Mouse (Mus musculus) left cerebral cortex, adult 11 months (tissue): ENCODE results near the gene Frmd4b.
A peak's percentile ranks its signal among the peaks of the same experiment; 100 is the strongest.

Experiments
- DNase-seq: peaks from one replicate; pipeline ENCODE4 v3.0.0; 2022; ENCODE audit warnings: low spot score

The Frmd4b gene

GRCm38 (mm10) chr6:97617266-97617743, at the start of gene Frmd4b:
Gene Frmd4b (minus strand): TSS chr6:97617541.
- DNase-seq, result peak; percentile 42

GRCm38 (mm10) chr6:97666417-97666816, 49.1 kb upstream of the Frmd4b start:
- no peak for DNase-seq

GRCm38 (mm10) chr6:97658921-97659320, 41.6 kb upstream of the Frmd4b start:
- DNase-seq, result no peak

- no peak for DNase-seq
Observed at GRCm38 (mm10) chr6:97655986-97656385, 38.6 kb upstream of the Frmd4b start.

GRCm38 (mm10) chr6:97647501-97647900, 30.2 kb upstream of the Frmd4b start:
- DNase-seq, result no peak

- no peak for DNase-seq
Observed at GRCm38 (mm10) chr6:97623330-97623729, 6.0 kb upstream of the Frmd4b start.

GRCm38 (mm10) chr6:97622236-97622635, 4.9 kb upstream of the Frmd4b start:
- no peak for DNase-seq

- DNase-seq, result no peak
Observed at GRCm38 (mm10) chr6:97617774-97618173, 433 bp upstream of the Frmd4b start.

GRCm38 (mm10) chr6:97616658-97617265, 579 bp downstream of the Frmd4b start:
- DNase-seq, result peak; percentile 12

- no peak for DNase-seq
Observed at GRCm38 (mm10) chr6:97615901-97616461, 1.4 kb downstream of the Frmd4b start.

- DNase-seq, result no peak
Observed at GRCm38 (mm10) chr6:97614179-97614578, 3.2 kb downstream of the Frmd4b start.

- DNase-seq, result no peak
Observed at GRCm38 (mm10) chr6:97612861-97613260, 4.5 kb downstream of the Frmd4b start.

GRCm38 (mm10) chr6:97610051-97610450, 7.3 kb downstream of the Frmd4b start:
- no peak for DNase-seq

GRCm38 (mm10) chr6:97607646-97608045, 9.7 kb downstream of the Frmd4b start:
- DNase-seq, result no peak

GRCm38 (mm10) chr6:97595218-97595617, 22.1 kb downstream of the Frmd4b start:
- DNase-seq, result no peak

- DNase-seq, result no peak
Observed at GRCm38 (mm10) chr6:97594589-97594988, 22.8 kb downstream of the Frmd4b start.

GRCm38 (mm10) chr6:97590230-97590629, 27.1 kb downstream of the Frmd4b start:
- DNase-seq, result no peak

- DNase-seq, result no peak
Observed at GRCm38 (mm10) chr6:97589581-97589980, 27.8 kb downstream of the Frmd4b start.

GRCm38 (mm10) chr6:97589031-97589430, 28.3 kb downstream of the Frmd4b start:
- DNase-seq, result no peak

- DNase-seq, result no peak
Observed at GRCm38 (mm10) chr6:97586606-97587005, 30.7 kb downstream of the Frmd4b start.

- DNase-seq, result no peak
Observed at GRCm38 (mm10) chr6:97586024-97586423, 31.3 kb downstream of the Frmd4b start.

GRCm38 (mm10) chr6:97582748-97583147, 34.6 kb downstream of the Frmd4b start:
- no peak for DNase-seq

- no peak for DNase-seq
Observed at GRCm38 (mm10) chr6:97581941-97582340, 35.4 kb downstream of the Frmd4b start.

- DNase-seq, result no peak
Observed at GRCm38 (mm10) chr6:97580479-97581030, 36.8 kb downstream of the Frmd4b start.
